Mouse (Mus musculus): ENCODE results near the gene Minar1. TPM values are rescaled to one million over a fixed set of nuclear protein-coding genes. Genes with fewer than 3 reads are reported as not detected.

Gene Minar1
- polyA plus RNA-seq, 1 experiment from 2014 or later, result 0.08 TPM

DNA sequence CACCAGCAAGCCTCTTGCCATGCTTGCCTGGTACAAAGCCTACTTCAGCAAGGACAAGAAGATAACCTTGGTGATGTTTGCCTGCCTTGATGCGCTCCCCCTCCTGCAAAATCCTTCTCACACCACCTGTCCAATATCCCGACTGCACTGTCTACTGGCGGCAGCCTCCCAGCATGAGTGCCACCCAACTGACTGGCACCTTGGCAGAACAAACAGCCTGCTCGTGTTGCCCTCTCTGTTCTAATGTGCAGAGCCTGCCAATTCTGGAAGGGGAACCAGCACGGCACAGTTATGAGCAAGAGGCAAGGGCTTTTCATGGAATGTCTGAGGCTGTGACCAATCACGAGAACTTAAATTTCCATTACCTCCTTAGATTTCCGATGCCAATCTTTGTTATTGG is 22.2 kb downstream of the Minar1 start:
- Histone ChIP-seq H3K9me3 (ENCODE audit: control insufficient read depth) (no peaks in the 10 kb centered on the region), H3K4me2 (replicated peaks; ENCODE audit: low read depth) (no peak overlapping the region), H3K27me3 (replicated peaks; ENCODE audit: control insufficient read depth, insufficient read depth, low read length) (no peaks in the 10 kb centered on the region), H3K36me3 (ENCODE audit: control insufficient read depth, insufficient read depth) (no peaks in the 10 kb centered on the region), H3K27ac (ENCODE audit: low read depth, low read length) (no peak overlapping the region), H3K4me1 (replicated peaks; ENCODE audit: control insufficient read depth, insufficient read depth, low read length) (no peaks in the 10 kb centered on the region), H3K4me3 (ENCODE audit: low read depth, low read length) (no peak overlapping the region), H3K9ac (ENCODE audit: low read depth, low read length) (no peak overlapping the region)
- TF ChIP-seq CTCF (IDR thresholded peaks at IDR 0.05; ENCODE audit: low read depth), result no peak
- ATAC-seq, result no peak
- 89% methylated on average over 7 of the region's 7 CpGs for WGBS

- no peaks in the 10 kb centered on the region for H3K9me3 ChIP-seq (ENCODE audit: control insufficient read depth)
- ATAC-seq, result peak; percentile 61; the same call in 1 of the 2 replicates
- TF ChIP-seq CTCF (IDR thresholded peaks at IDR 0.05; ENCODE audit: low read depth), result 0 out of 2 replicates have a peak, but pooled peaks have one; percentile 11
- no peaks in the 10 kb centered on the region for H3K27me3 ChIP-seq (replicated peaks; ENCODE audit: control insufficient read depth, insufficient read depth, low read length)
- no peak overlapping the region for H3K4me3 ChIP-seq (ENCODE audit: low read depth, low read length)
- H3K4me1 ChIP-seq (replicated peaks; ENCODE audit: control insufficient read depth, insufficient read depth, low read length), result no peaks in the 10 kb centered on the region
- 38% methylated on average over 3 of the region's 3 CpGs for WGBS
- no peaks in the 10 kb centered on the region for H3K36me3 ChIP-seq (ENCODE audit: control insufficient read depth, insufficient read depth)
- H3K9ac ChIP-seq (ENCODE audit: low read depth, low read length), result no peak overlapping the region
- H3K4me2 ChIP-seq (replicated peaks; ENCODE audit: low read depth), result no peak overlapping the region
- H3K27ac ChIP-seq (ENCODE audit: low read depth, low read length), result no peak overlapping the region
These were observed 25.9 kb downstream of the Minar1 start for GRCm38 (mm10) chr9:89597071-89597470.

GRCm38 (mm10) chr9:89596392-89596791 is 26.5 kb downstream of the Minar1 start:
- Histone ChIP-seq H3K4me1 (replicated peaks; ENCODE audit: control insufficient read depth, insufficient read depth, low read length) (no peaks in the 10 kb centered on the region), H3K9me3 (ENCODE audit: control insufficient read depth) (no peaks in the 10 kb centered on the region), H3K9ac (ENCODE audit: low read depth, low read length) (no peak overlapping the region), H3K4me3 (ENCODE audit: low read depth, low read length) (no peak overlapping the region), H3K36me3 (ENCODE audit: control insufficient read depth, insufficient read depth) (no peaks in the 10 kb centered on the region), H3K27me3 (replicated peaks; ENCODE audit: control insufficient read depth, insufficient read depth, low read length) (no peaks in the 10 kb centered on the region), H3K4me2 (replicated peaks; ENCODE audit: low read depth) (no peak overlapping the region), H3K27ac (ENCODE audit: low read depth, low read length) (no peak overlapping the region)
- 90% methylated on average over 5 of the region's 5 CpGs for WGBS
- ATAC-seq, result no peak
- TF ChIP-seq CTCF (IDR thresholded peaks at IDR 0.05; ENCODE audit: low read depth), result no peak

GRCm38 (mm10) chr9:89592391-89592790 is 30.5 kb downstream of the Minar1 start:
- no peaks in the 10 kb centered on the region for H3K9me3 ChIP-seq (ENCODE audit: control insufficient read depth)
- H3K27ac ChIP-seq (ENCODE audit: low read depth, low read length), result no peak overlapping the region
- no peak for TF ChIP-seq CTCF (IDR thresholded peaks at IDR 0.05; ENCODE audit: low read depth)
- no peaks in the 10 kb centered on the region for H3K27me3 ChIP-seq (replicated peaks; ENCODE audit: control insufficient read depth, insufficient read depth, low read length)
- H3K4me1 ChIP-seq (replicated peaks; ENCODE audit: control insufficient read depth, insufficient read depth, low read length), result no peaks in the 10 kb centered on the region
- WGBS, result 76% methylated on average over 3 of the region's 3 CpGs
- H3K9ac ChIP-seq (ENCODE audit: low read depth, low read length), result no peak overlapping the region
- ATAC-seq, result no peak
- no peak overlapping the region for H3K4me3 ChIP-seq (ENCODE audit: low read depth, low read length)
- no peak overlapping the region for H3K4me2 ChIP-seq (replicated peaks; ENCODE audit: low read depth)
- no peaks in the 10 kb centered on the region for H3K36me3 ChIP-seq (ENCODE audit: control insufficient read depth, insufficient read depth)

DNA sequence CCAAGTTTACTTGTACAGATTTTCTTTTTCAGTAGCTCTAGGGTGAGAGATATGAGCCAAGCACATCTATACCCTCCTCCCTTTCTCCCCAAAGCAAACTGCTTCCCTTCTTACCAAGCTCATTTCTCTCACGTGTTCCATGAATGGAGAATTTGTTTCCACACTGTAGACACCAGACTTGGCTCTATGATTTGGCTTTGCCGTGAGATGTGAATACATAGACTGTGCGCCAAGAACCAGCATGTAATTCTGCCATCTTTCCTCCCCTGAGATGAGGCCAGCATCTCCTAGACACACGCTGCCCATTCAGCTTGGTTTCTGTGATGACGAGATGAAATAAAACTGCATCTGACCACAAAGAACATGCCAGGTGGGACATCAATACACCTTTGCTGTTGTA is 44.5 kb downstream of the Minar1 start:
- Histone ChIP-seq H3K27me3 (replicated peaks; ENCODE audit: control insufficient read depth, insufficient read depth, low read length) (no peaks in the 10 kb centered on the region), H3K9ac (ENCODE audit: low read depth, low read length) (no peak overlapping the region), H3K27ac (ENCODE audit: low read depth, low read length) (no peak overlapping the region), H3K4me1 (replicated peaks; ENCODE audit: control insufficient read depth, insufficient read depth, low read length) (no peaks in the 10 kb centered on the region), H3K9me3 (ENCODE audit: control insufficient read depth) (no peaks in the 10 kb centered on the region), H3K36me3 (ENCODE audit: control insufficient read depth, insufficient read depth) (no peaks in the 10 kb centered on the region), H3K4me3 (ENCODE audit: low read depth, low read length) (no peak overlapping the region), H3K4me2 (replicated peaks; ENCODE audit: low read depth) (no peak overlapping the region)
- WGBS, result 88% methylated on average over 5 of the region's 5 CpGs
- no peak for ATAC-seq
- no peak for TF ChIP-seq CTCF (IDR thresholded peaks at IDR 0.05; ENCODE audit: low read depth)

- no peak for TF ChIP-seq CTCF (IDR thresholded peaks at IDR 0.05; ENCODE audit: low read depth)
- H3K27ac ChIP-seq (ENCODE audit: low read depth, low read length), result no peak overlapping the region
- no peaks in the 10 kb centered on the region for H3K36me3 ChIP-seq (ENCODE audit: control insufficient read depth, insufficient read depth)
- H3K4me3 ChIP-seq (ENCODE audit: low read depth, low read length), result no peak overlapping the region
- H3K27me3 ChIP-seq (replicated peaks; ENCODE audit: control insufficient read depth, insufficient read depth, low read length), result no peaks in the 10 kb centered on the region
- 72% methylated on average over 2 of the region's 2 CpGs for WGBS
- no peaks in the 10 kb centered on the region for H3K4me1 ChIP-seq (replicated peaks; ENCODE audit: control insufficient read depth, insufficient read depth, low read length)
- H3K9me3 ChIP-seq (ENCODE audit: control insufficient read depth), result no peaks in the 10 kb centered on the region
- no peak overlapping the region for H3K4me2 ChIP-seq (replicated peaks; ENCODE audit: low read depth)
- H3K9ac ChIP-seq (ENCODE audit: low read depth, low read length), result no peak overlapping the region
- no peak for ATAC-seq
These were observed 70.3 kb downstream of the Minar1 start for GRCm38 (mm10) chr9:89552663-89553062.

Other genes starting within 250 kb of the Minar1 start
- gene Tmed3, start 81.9 kb upstream of the Minar1 start, polyA plus RNA-seq (2015; fragmentation: Nextera tagmentation; extraction: Ambion mirVana), result 115 TPM in 2 replicates
- not detected in 2 replicates for gene Ankrd34c, start 115.3 kb upstream of the Minar1 start, polyA plus RNA-seq (2015; fragmentation: Nextera tagmentation; extraction: Ambion mirVana)

Measured in intestine, postnatal 0 days (tissue).